Mouse (Mus musculus) layer of hippocampus, adult 9-10 months (tissue): ENCODE results near the gene Cry2.

Experiments
- DNase-seq: peaks from one replicate; pipeline ENCODE4 v3.0.0; 2022; ENCODE audit warnings: low spot score

The Cry2 gene

GRCm38 (mm10) chr2:92386821-92387570 is 46.8 kb downstream of the Cry2 start:
- no peak for DNase-seq

- no peak for DNase-seq
These were observed 48.5 kb downstream of the Cry2 start for GRCm38 (mm10) chr2:92385113-92386051.

GRCm38 (mm10) chr2:92384101-92384500 is 49.7 kb downstream of the Cry2 start:
- DNase-seq = no peak

- DNase-seq = no peak
These were observed 51.1 kb downstream of the Cry2 start for GRCm38 (mm10) chr2:92382759-92383158.

GRCm38 (mm10) chr2:92381901-92382588 is 51.8 kb downstream of the Cry2 start, which contains the start of gene 1700029I15Rik:
Gene 1700029I15Rik (plus strand): TSS chr2:92382538.
- DNase-seq = no peak

- no peak for DNase-seq
These were observed 52.7 kb downstream of the Cry2 start for GRCm38 (mm10) chr2:92381161-92381560.

- no peak for DNase-seq
These were observed 53.3 kb downstream of the Cry2 start for GRCm38 (mm10) chr2:92380495-92381050.

- DNase-seq = no peak
These were observed 53.9 kb downstream of the Cry2 start for GRCm38 (mm10) chr2:92379783-92380494.

GRCm38 (mm10) chr2:92377320-92377719 is 56.5 kb downstream of the Cry2 start:
- no peak for DNase-seq

GRCm38 (mm10) chr2:92376300-92376699 is 57.5 kb downstream of the Cry2 start:
- DNase-seq = no peak

- DNase-seq = no peak
These were observed 58.1 kb downstream of the Cry2 start for GRCm38 (mm10) chr2:92375788-92376187.

- DNase-seq = peak; percentile 93
These were observed 58.7 kb downstream of the Cry2 start for GRCm38 (mm10) chr2:92375099-92375623.

- no peak for DNase-seq
These were observed 59.3 kb downstream of the Cry2 start, which contains the start of the genes Pex16 and Large2 for GRCm38 (mm10) chr2:92374514-92374913. Gene Pex16 (plus strand): TSS chr2:92374676. Gene Large2 (minus strand): TSS chr2:92374869.

GRCm38 (mm10) chr2:92373437-92373813 is 60.4 kb downstream of the Cry2 start:
- DNase-seq = no peak

- no peak for DNase-seq
These were observed 60.9 kb downstream of the Cry2 start for GRCm38 (mm10) chr2:92372767-92373436.

GRCm38 (mm10) chr2:92371971-92372690 is 61.7 kb downstream of the Cry2 start:
- no peak for DNase-seq

- DNase-seq = no peak
These were observed 62.7 kb downstream of the Cry2 start for GRCm38 (mm10) chr2:92370821-92371805.

GRCm38 (mm10) chr2:92370375-92370774 is 63.5 kb downstream of the Cry2 start:
- no peak for DNase-seq
